35 mouse cellular contexts compared by ENCODE assay signal in genomic region chr2:74611406-74611805, GRCm38 (mm10). TPM values are rescaled to one million over a fixed set of nuclear protein-coding genes. Genes with fewer than 3 reads are reported as not detected.
"Had no signal": no experiment of that assay in that cellular context is flagged by ENCODE, and none has a peak within 500 bp of the region (broad histone marks: within the 10 kb centered on the region; RNA-seq: fewer than 3 reads in every experiment).

No protein-coding gene starts in this region.

- DNase-seq: left cerebral cortex, postnatal 4 days; liver; liver, embryonic 13.5 days; liver, postnatal 0 days; lung, adult 18-20 months; lung, adult 2 months; lung, embryonic 14.5 days; lung, postnatal 10 days; lung, postnatal 14 days; lung, postnatal 36 days; lung, postnatal 4 days; midbrain, embryonic 14.5 days had no signal

- H3K9ac ChIP-seq: limb, embryonic 12.5 days; limb, embryonic 13.5 days; limb, embryonic 15.5 days; liver, embryonic 12.5 days; liver, embryonic 13.5 days; liver, embryonic 14.5 days; liver, embryonic 15.5 days; liver, postnatal 0 days; lung, embryonic 14.5 days; lung, embryonic 15.5 days; midbrain, embryonic 12.5 days; midbrain, embryonic 13.5 days; midbrain, embryonic 15.5 days; neural tube, embryonic 12.5 days had no signal

- ATAC-seq: liver, embryonic 12.5 days; liver, postnatal 0 days; lung, postnatal 0 days; midbrain, embryonic 13.5 days; midbrain, embryonic 15.5 days; midbrain, embryonic 16.5 days had no signal

- H3K27me3 ChIP-seq: limb, embryonic 12.5 days; limb, embryonic 13.5 days; limb, embryonic 15.5 days; liver, embryonic 12.5 days; liver, embryonic 13.5 days; liver, embryonic 15.5 days; lung, embryonic 15.5 days; megakaryocyte, embryonic 14.5 days; midbrain, embryonic 12.5 days; midbrain, embryonic 13.5 days; midbrain, embryonic 15.5 days; neural tube, embryonic 12.5 days had no signal

- H3K36me3 ChIP-seq: limb, embryonic 10.5 days; limb, embryonic 12.5 days; limb, embryonic 13.5 days; limb, embryonic 15.5 days; liver, embryonic 12.5 days; liver, embryonic 13.5 days; liver, embryonic 15.5 days; lung, embryonic 15.5 days; midbrain, embryonic 10.5 days; midbrain, embryonic 12.5 days; midbrain, embryonic 13.5 days; midbrain, embryonic 15.5 days; neural tube, embryonic 12.5 days had no signal

- H3K4me2 ChIP-seq: limb, embryonic 12.5 days; limb, embryonic 13.5 days; limb, embryonic 15.5 days; liver, embryonic 11.5 days; liver, embryonic 12.5 days; liver, embryonic 13.5 days; liver, embryonic 15.5 days; lung, embryonic 14.5 days; lung, embryonic 15.5 days; midbrain, embryonic 12.5 days; midbrain, embryonic 13.5 days; midbrain, embryonic 15.5 days; neural tube, embryonic 12.5 days had no signal

- H3K9me3 ChIP-seq: limb, embryonic 10.5 days; limb, embryonic 15.5 days; liver, embryonic 12.5 days; liver, embryonic 13.5 days; liver, embryonic 15.5 days; lung, embryonic 15.5 days; midbrain, embryonic 10.5 days; midbrain, embryonic 12.5 days; midbrain, embryonic 13.5 days; midbrain, embryonic 15.5 days; neural tube, embryonic 12.5 days had no signal

- H3K4me3 ChIP-seq: limb, embryonic 10.5 days; limb, embryonic 12.5 days; limb, embryonic 13.5 days; limb, embryonic 15.5 days; liver, embryonic 12.5 days; liver, embryonic 13.5 days; liver, embryonic 15.5 days; lung, embryonic 15.5 days; megakaryocyte, embryonic 14.5 days; midbrain, embryonic 10.5 days; midbrain, embryonic 12.5 days; midbrain, embryonic 13.5 days; midbrain, embryonic 15.5 days; myocyte; neural tube, embryonic 12.5 days had no signal

- H3K4me1 ChIP-seq: limb, embryonic 10.5 days; limb, embryonic 12.5 days; limb, embryonic 13.5 days; limb, embryonic 15.5 days; liver, embryonic 12.5 days; liver, embryonic 13.5 days; liver, embryonic 15.5 days; lung, embryonic 15.5 days; midbrain, embryonic 10.5 days; midbrain, embryonic 12.5 days; midbrain, embryonic 13.5 days; midbrain, embryonic 15.5 days; neural tube, embryonic 12.5 days had no signal

- H3K27ac ChIP-seq: limb, embryonic 10.5 days; limb, embryonic 12.5 days; limb, embryonic 13.5 days; limb, embryonic 15.5 days; liver, embryonic 12.5 days; liver, embryonic 13.5 days; liver, embryonic 14.5 days; liver, embryonic 15.5 days; lung, embryonic 15.5 days; macrophage; midbrain, embryonic 10.5 days; midbrain, embryonic 12.5 days; midbrain, embryonic 13.5 days; midbrain, embryonic 15.5 days; neural tube, embryonic 12.5 days had no signal

RNA-seq across cellular contexts. Expression of gene Evx2, which starts 48.0 kb away (rescaled TPM):
- polyA plus RNA-seq: liver, adult 2 months; liver, embryonic 12.5 days; liver, embryonic 13.5 days; liver, embryonic 15.5 days; liver, embryonic 16.5 days; liver, postnatal 0 days; lung, adult 2 months; lung, embryonic 14.5 days; lung, embryonic 15.5 days; lung, embryonic 16.5 days; lung, postnatal 0 days; macrophage; myocyte had no signal

RNA-seq across cellular contexts. Expression of gene Hoxd13, which starts 56.7 kb away (rescaled TPM):
- polyA plus RNA-seq: liver, adult 2 months; liver, embryonic 12.5 days; liver, embryonic 13.5 days; liver, embryonic 15.5 days; liver, embryonic 16.5 days; liver, postnatal 0 days; lung, embryonic 14.5 days; lung, embryonic 15.5 days; lung, embryonic 16.5 days; lung, postnatal 0 days; macrophage; midbrain, embryonic 12.5 days; midbrain, embryonic 13.5 days; midbrain, embryonic 16.5 days; midbrain, postnatal 0 days; myocyte had no signal
